Mouse (Mus musculus): ENCODE results near the gene Caly.
A peak's percentile ranks its signal among the peaks of the same experiment; 100 is the strongest.

Gene Caly

GRCm38 (mm10) chr7:140042728-140043127, 39.6 kb downstream of the Caly start:
- no peak for DNase-seq (ENCODE audit: low spot score in 2 of 2)

GRCm38 (mm10) chr7:140037171-140037555, 45.2 kb downstream of the Caly start:
- DNase-seq (ENCODE audit: low spot score in 2 of 2) = peak in 1 of 2 experiments; percentile 52

DNA sequence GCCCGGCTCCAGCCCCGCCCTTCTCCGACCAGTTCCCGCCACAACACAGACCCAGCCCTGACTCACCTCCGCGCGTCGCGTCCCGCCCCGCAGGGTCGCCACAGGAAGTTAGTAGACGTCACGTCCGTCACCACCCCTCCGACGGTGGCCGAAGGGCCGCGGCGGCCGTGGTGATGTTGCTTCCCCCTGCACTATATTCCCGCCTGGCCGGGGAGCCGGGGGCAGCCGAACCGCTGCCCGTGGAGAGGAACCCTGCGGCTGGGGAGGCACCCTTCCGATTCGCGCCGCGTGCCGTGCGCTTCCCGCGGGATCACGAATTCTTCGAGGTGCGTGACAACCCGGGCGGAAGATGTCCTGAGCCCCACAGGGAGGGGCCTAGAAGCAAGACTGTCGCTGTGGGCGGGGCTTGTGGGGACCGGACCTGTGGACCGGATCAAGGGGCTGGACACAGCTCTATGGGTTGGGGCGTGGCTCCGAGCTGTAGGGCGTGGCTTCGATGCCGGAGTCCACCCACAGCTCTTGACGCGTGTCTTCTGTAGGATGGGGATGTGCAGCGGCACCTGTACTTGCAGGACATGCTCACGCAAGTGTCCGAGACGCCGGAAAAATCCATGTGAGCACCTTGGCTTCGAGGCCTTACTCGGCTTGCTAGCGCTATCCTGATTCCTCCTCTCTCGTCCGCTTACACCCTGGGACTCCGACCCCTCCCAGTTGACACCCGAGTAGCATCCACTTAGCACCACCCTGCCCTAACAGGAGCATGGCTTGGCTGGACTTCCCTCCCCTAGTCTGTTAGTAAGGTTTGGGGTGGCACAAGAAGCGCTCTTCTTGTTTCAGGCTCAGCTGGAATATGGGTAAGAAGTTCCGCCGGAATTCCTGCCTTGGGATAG, 45.8 kb downstream of the Caly start, which contains the start of the genes Zfp511 and Tubgcp2:
Zfp511 (plus strand) TSS at position 111 of the 890 bp plus-strand sequence.
Tubgcp2 (minus strand) TSS at position 389 of the 890 bp plus-strand sequence.
- DNase-seq (ENCODE audit: low spot score in 2 of 2) = peak; percentile 92 to 96

GRCm38 (mm10) chr7:140035456-140035855, 46.9 kb downstream of the Caly start:
- DNase-seq (ENCODE audit: low spot score in 2 of 2) = peak in 1 of 2 experiments; percentile 19

DNA sequence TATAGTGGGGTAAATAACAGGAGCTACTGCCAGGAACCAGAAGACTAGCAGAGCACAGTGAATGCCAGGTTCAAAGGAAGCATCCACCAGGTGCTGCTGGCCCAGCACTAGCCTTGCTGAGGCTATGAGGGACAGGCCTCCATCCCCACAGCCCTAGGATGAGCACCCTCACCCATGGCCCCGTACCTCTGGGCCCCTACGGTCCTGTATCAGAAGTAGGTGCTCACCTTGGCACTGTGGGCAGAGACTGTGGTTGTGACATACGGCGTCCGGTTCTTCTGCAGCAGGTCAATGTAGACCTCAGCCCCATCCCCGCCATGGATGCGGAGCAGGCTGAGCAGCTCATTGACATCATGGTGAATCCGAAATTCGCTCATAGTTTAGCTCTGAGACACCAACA, 49.0 kb downstream of the Caly start:
- peak in 1 of 2 experiments; percentile 33 for DNase-seq (ENCODE audit: low spot score in 2 of 2)

GRCm38 (mm10) chr7:140032366-140032765, 50.0 kb downstream of the Caly start:
- peak in 1 of 2 experiments; percentile 49 for DNase-seq (ENCODE audit: low spot score in 2 of 2)

GRCm38 (mm10) chr7:140031771-140032170, 50.6 kb downstream of the Caly start:
- DNase-seq (ENCODE audit: low spot score in 2 of 2) = peak in 1 of 2 experiments; percentile 52

All from urinary bladder, postnatal 4 days (tissue).